Comparison of ENCODE assay signal across 9 mouse cellular contexts in genomic region chr14:48524135-48524534, GRCm38 (mm10).
A peak's percentile ranks its signal among the peaks of the same experiment; 100 is the strongest.
DNase-seq lines count a peak whose midpoint lies in the region; ATAC-seq lines count a peak whose summit lies in the region.
"Had no signal": no experiment of that assay in that cellular context is flagged by ENCODE, and none has a peak within 500 bp of the region (broad histone marks: within the 10 kb centered on the region; RNA-seq: fewer than 3 reads in every experiment).

No protein-coding gene starts in this region.

- no peak overlapping the region for H3K4me3 ChIP-seq in midbrain, embryonic 11.5 days (ENCODE audit: low read depth, low read length)
- H3K4me3 ChIP-seq in midbrain, embryonic 10.5 days: no peak overlapping the region
- H3K4me3 ChIP-seq in hindbrain, embryonic 14.5 days (replicated peaks; ENCODE audit: low read length): no peak overlapping the region
- no peak overlapping the region for H3K4me3 ChIP-seq in midbrain, embryonic 15.5 days
- H3K4me3 ChIP-seq: lung, embryonic 15.5 days had no signal

- ATAC-seq in cerebellum, adult (ENCODE audit: insufficient number of reproducible peaks, low FRiP score, low TSS enrichment): no peak
- ATAC-seq in midbrain, embryonic 11.5 days (ENCODE audit: low FRiP score): 0 out of 2 replicates have a peak, but pooled peaks have one; percentile 40
- no peak; the same call in 1 of the 2 replicates for ATAC-seq in hindbrain, embryonic 14.5 days (ENCODE audit: low FRiP score)
- ATAC-seq in midbrain, embryonic 15.5 days (replicated peaks): peak; percentile 78
- ATAC-seq in activated CD4-positive, CD25-positive, alpha-beta regulatory T cell, adult 4 months: no peak

- no peak overlapping the region for H3K9ac ChIP-seq in midbrain, embryonic 11.5 days (ENCODE audit: low read length)
- no peak overlapping the region for H3K9ac ChIP-seq in hindbrain, embryonic 14.5 days
- no peak overlapping the region for H3K9ac ChIP-seq in midbrain, embryonic 15.5 days
- H3K9ac ChIP-seq: lung, embryonic 15.5 days had no signal

- no peak overlapping the region for H3K4me2 ChIP-seq in midbrain, embryonic 11.5 days
- H3K4me2 ChIP-seq in hindbrain, embryonic 14.5 days (replicated peaks): no peak overlapping the region
- H3K4me2 ChIP-seq in midbrain, embryonic 15.5 days: no peak overlapping the region
- H3K4me2 ChIP-seq: lung, embryonic 15.5 days had no signal

- no peak overlapping the region for H3K27ac ChIP-seq in midbrain, embryonic 11.5 days (ENCODE audit: low read depth, low read length)
- H3K27ac ChIP-seq in midbrain, embryonic 10.5 days (replicated peaks): no peak overlapping the region
- no peak overlapping the region for H3K27ac ChIP-seq in hindbrain, embryonic 14.5 days
- H3K27ac ChIP-seq in midbrain, embryonic 15.5 days: no peak overlapping the region
- H3K27ac ChIP-seq: lung, embryonic 15.5 days had no signal

- no peaks in the 10 kb centered on the region; the same call in 1 of the 2 replicates for H3K27me3 ChIP-seq in midbrain, embryonic 11.5 days (ENCODE audit: control insufficient read depth, insufficient read depth, low read length)
- peaks cover 87% of the 10 kb centered on the region for H3K27me3 ChIP-seq in midbrain, embryonic 10.5 days (ENCODE audit: low read depth, poor library complexity, severe bottlenecking)
- peaks cover 15% of the 10 kb centered on the region for H3K27me3 ChIP-seq in hindbrain, embryonic 14.5 days (ENCODE audit: control insufficient read depth, insufficient read depth, low read length)
- peaks cover 5% of the 10 kb centered on the region; the same call in 1 of the 2 replicates for H3K27me3 ChIP-seq in midbrain, embryonic 15.5 days (replicated peaks)
- H3K27me3 ChIP-seq: lung, embryonic 15.5 days had no signal

- WGBS in midbrain, embryonic 11.5 days: 49% methylated on average over 9 of the region's 9 CpGs
- 53% methylated on average over 9 of the region's 9 CpGs for WGBS in midbrain, embryonic 10.5 days
- 45% methylated on average over 9 of the region's 9 CpGs for WGBS in hindbrain, embryonic 14.5 days
- 39% methylated on average over 9 of the region's 9 CpGs for WGBS in midbrain, embryonic 15.5 days

- no peaks in the 10 kb centered on the region for H3K4me1 ChIP-seq in midbrain, embryonic 11.5 days (ENCODE audit: control insufficient read depth, insufficient read depth, low read length)
- H3K4me1 ChIP-seq in midbrain, embryonic 10.5 days: peaks cover 22% of the 10 kb centered on the region
- H3K4me1 ChIP-seq in hindbrain, embryonic 14.5 days (replicated peaks; ENCODE audit: control insufficient read depth, insufficient read depth, low read length): no peaks in the 10 kb centered on the region
- H3K4me1 ChIP-seq in midbrain, embryonic 15.5 days: 0 out of 2 replicates have a peak, but pooled peaks cover 4% of the 10 kb centered on the region
- H3K4me1 ChIP-seq: lung, embryonic 15.5 days had no signal

- DNase-seq in cerebellum, adult 11 months: peak; percentile 51
- peak; percentile 92 for DNase-seq in midbrain, embryonic 11.5 days (ENCODE audit: low spot score, missing footprints)
- no peak for DNase-seq in midbrain, embryonic 10.5 days (ENCODE audit: low spot score)
- DNase-seq in cerebellum, adult 9-10 months: peak; percentile 70
- peak; percentile 83 for DNase-seq in hindbrain, embryonic 14.5 days (ENCODE audit: low spot score)

- no peaks in the 10 kb centered on the region for H3K9me3 ChIP-seq in midbrain, embryonic 11.5 days (ENCODE audit: control insufficient read depth, low read length)
- no peaks in the 10 kb centered on the region for H3K9me3 ChIP-seq in midbrain, embryonic 10.5 days (replicated peaks)
- no peaks in the 10 kb centered on the region for H3K9me3 ChIP-seq in hindbrain, embryonic 14.5 days (ENCODE audit: control insufficient read depth, low read length)
- H3K9me3 ChIP-seq in midbrain, embryonic 15.5 days: no peaks in the 10 kb centered on the region
- H3K9me3 ChIP-seq: lung, embryonic 15.5 days had no signal

- H3K36me3 ChIP-seq in midbrain, embryonic 11.5 days (ENCODE audit: control insufficient read depth, insufficient read depth, low read length): no peaks in the 10 kb centered on the region
- H3K36me3 ChIP-seq in midbrain, embryonic 10.5 days: no peaks in the 10 kb centered on the region
- no peaks in the 10 kb centered on the region for H3K36me3 ChIP-seq in hindbrain, embryonic 14.5 days (replicated peaks; ENCODE audit: control insufficient read depth, insufficient read depth)
- no peaks in the 10 kb centered on the region for H3K36me3 ChIP-seq in midbrain, embryonic 15.5 days (replicated peaks)
- H3K36me3 ChIP-seq: lung, embryonic 15.5 days had no signal

Comparison
In these comparisons a context has a peak if more than half of its experiments do, and no peak if none do; other contexts are left out.
1. ATAC-seq: peak in midbrain, embryonic 11.5 days (single experiment) and midbrain, embryonic 15.5 days (single experiment); none in cerebellum, adult (single experiment), hindbrain, embryonic 14.5 days (single experiment) and activated CD4-positive, CD25-positive, alpha-beta regulatory T cell, adult 4 months (single experiment).